Mouse (Mus musculus) induced T-regulatory cell, adult 2 months (primary cell): ENCODE data around the gene Trim62.

ENCODE experiments used
- DNase-seq: peaks from one replicate; pipeline ENCODE4 v3.0.0-alpha.2; 2012; ENCODE audit warnings: low read depth

Gene Trim62

GRCm38 (mm10) chr4:128959676-128960075 lies 76.3 kb downstream of the Trim62 start:
- no peak for DNase-seq
